In the genomic region with DNA sequence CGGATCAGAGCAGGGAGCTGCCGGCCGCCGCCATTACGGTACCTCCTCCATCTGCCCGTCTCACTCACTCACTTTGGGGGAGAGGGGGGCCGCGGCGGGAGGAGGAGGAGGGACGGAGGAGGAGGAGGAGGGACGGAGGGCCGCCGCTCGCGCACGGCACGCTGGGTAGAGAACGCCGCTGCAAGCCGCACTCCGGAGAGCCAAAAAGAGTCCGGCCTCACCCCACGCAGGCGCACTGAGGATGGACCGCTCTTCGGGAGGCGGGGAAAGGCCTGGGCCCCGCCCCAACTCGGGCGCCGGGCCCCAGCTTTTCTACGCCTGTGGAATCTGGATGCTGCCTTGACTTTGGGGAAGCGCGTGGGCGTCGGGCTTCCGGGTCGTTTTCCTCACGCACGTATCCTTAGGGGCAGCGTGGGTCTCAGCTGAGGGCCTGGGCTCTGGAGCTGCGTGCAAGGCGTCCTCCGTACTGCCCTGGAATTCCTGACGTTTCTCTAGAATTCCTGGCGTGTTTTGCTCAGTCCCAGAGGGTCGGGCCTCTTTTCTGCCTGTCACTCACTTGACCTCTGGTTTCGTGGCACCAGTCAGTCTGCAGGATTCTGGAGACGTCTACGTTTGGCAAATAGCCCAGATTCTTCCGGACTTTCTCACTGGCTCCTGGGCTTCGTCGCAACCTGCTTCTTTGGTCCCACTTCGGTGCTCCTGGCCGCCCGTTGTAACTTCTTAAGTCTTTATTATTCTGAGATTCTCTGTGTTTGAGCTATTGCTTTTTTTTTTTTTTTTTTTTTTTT, we compare ENCODE assay signal across 8 mouse cellular contexts. TPM values are rescaled to one million over a fixed set of nuclear protein-coding genes. Genes with fewer than 3 reads are reported as not detected.
A peak's percentile ranks its signal among the peaks of the same experiment; 100 is the strongest.
DNase-seq lines count a peak whose midpoint lies in the region; ATAC-seq and TF ChIP-seq lines count a peak whose summit lies in the region.

Strn3 (minus strand) TSS at position 53 of the 788 bp plus-strand sequence.

- no peaks in the 10 kb centered on the region for H3K27me3 ChIP-seq in embryonic facial prominence, embryonic 15.5 days
- no peaks in the 10 kb centered on the region for H3K27me3 ChIP-seq in limb, embryonic 14.5 days (ENCODE audit: control insufficient read depth, insufficient read depth, low read length)
- H3K27me3 ChIP-seq in midbrain, postnatal 0 days (ENCODE audit: insufficient read depth, low read length): no peaks in the 10 kb centered on the region

- WGBS in bone marrow, adult 2 months: 0% methylated on average over 41 of the region's 56 CpGs
- WGBS in embryonic facial prominence, embryonic 15.5 days: under 1% methylated on average over 55 of the region's 56 CpGs
- under 1% methylated on average over 39 of the region's 56 CpGs for WGBS in limb, embryonic 14.5 days
- WGBS in midbrain, postnatal 0 days: under 1% methylated on average over 49 of the region's 56 CpGs

- peak; percentile 97 for DNase-seq in 416B (ENCODE audit: low read depth)
- DNase-seq in heart, adult 8-10 months (ENCODE audit: low spot score): peak; percentile 95
- DNase-seq in kidney, adult 9 months: peak; percentile 97
- DNase-seq in limb, embryonic 14.5 days (ENCODE audit: low spot score): peak; percentile 97
- DNase-seq in midbrain, postnatal 0 days (ENCODE audit: low spot score): peak; percentile 98
- DNase-seq in spleen, postnatal 14 days (ENCODE audit: low spot score in 2 of 2): peak; percentile 91 to 93

- no peaks in the 10 kb centered on the region for H3K9me3 ChIP-seq in embryonic facial prominence, embryonic 15.5 days (replicated peaks)
- no peaks in the 10 kb centered on the region for H3K9me3 ChIP-seq in limb, embryonic 14.5 days (ENCODE audit: control insufficient read depth, low read length)
- no peaks in the 10 kb centered on the region for H3K9me3 ChIP-seq in midbrain, postnatal 0 days (ENCODE audit: low read length)

- H3K4me1 ChIP-seq in bone marrow, adult 2 months (ENCODE audit: control insufficient read depth, insufficient read depth, low read length): peaks cover 3% of the 10 kb centered on the region; the same call in 1 of the 2 replicates
- H3K4me1 ChIP-seq in embryonic facial prominence, embryonic 15.5 days: peaks cover 6% of the 10 kb centered on the region
- peaks cover 9% of the 10 kb centered on the region for H3K4me1 ChIP-seq in limb, embryonic 14.5 days (ENCODE audit: control insufficient read depth, insufficient read depth, low read length)
- 0 out of 2 replicates have a peak, but pooled peaks cover 3% of the 10 kb centered on the region for H3K4me1 ChIP-seq in midbrain, postnatal 0 days (ENCODE audit: insufficient read depth, low read length)

- H3K4me3 ChIP-seq in bone marrow, adult 2 months (replicated peaks; ENCODE audit: control insufficient read depth, low read depth, low read length): peak within 1 kb of the TSS; percentile 86
- peak within 1 kb of the TSS; percentile 78 for H3K4me3 ChIP-seq in embryonic facial prominence, embryonic 15.5 days (replicated peaks)
- peak within 1 kb of the TSS; percentile 97 for H3K4me3 ChIP-seq in limb, embryonic 14.5 days (replicated peaks; ENCODE audit: low read length)
- peak within 1 kb of the TSS; percentile 81 for H3K4me3 ChIP-seq in midbrain, postnatal 0 days (ENCODE audit: low read depth, low read length)

- peak within 1 kb of the TSS; percentile 99 for H3K9ac ChIP-seq in embryonic facial prominence, embryonic 15.5 days
- peak within 1 kb of the TSS; percentile 100 for H3K9ac ChIP-seq in limb, embryonic 14.5 days (ENCODE audit: low read depth, low read length, severe bottlenecking)
- peak within 1 kb of the TSS; percentile 100 for H3K9ac ChIP-seq in midbrain, postnatal 0 days (replicated peaks; ENCODE audit: low read length, poor library complexity, severe bottlenecking)

- TF ChIP-seq CTCF in bone marrow, adult 2 months (IDR thresholded peaks at IDR 0.05; ENCODE audit: control insufficient read depth, insufficient read depth, low read length): no peak
- no peak for TF ChIP-seq CTCF in midbrain, postnatal 0 days (IDR thresholded peaks at IDR 0.05)

- peak; percentile 98 for ATAC-seq in embryonic facial prominence, embryonic 15.5 days (ENCODE audit: insufficient number of reproducible peaks, low FRiP score, low TSS enrichment, low read depth)
- peak; percentile 95 for ATAC-seq in limb, embryonic 14.5 days (ENCODE audit: low FRiP score, low read depth)
- peak; percentile 97 for ATAC-seq in midbrain, postnatal 0 days (ENCODE audit: low FRiP score)

- peak within 1 kb of the TSS; percentile 99 for H3K27ac ChIP-seq in bone marrow, adult 2 months (ENCODE audit: control insufficient read depth, insufficient read depth, low read depth, low read length, poor library complexity)
- H3K27ac ChIP-seq in embryonic facial prominence, embryonic 15.5 days (replicated peaks): peak within 1 kb of the TSS; percentile 100
- peak within 1 kb of the TSS; percentile 100 for H3K27ac ChIP-seq in limb, embryonic 14.5 days (replicated peaks; ENCODE audit: low read depth, low read length)
- peak within 1 kb of the TSS; percentile 100 for H3K27ac ChIP-seq in midbrain, postnatal 0 days (ENCODE audit: low read depth, low read length)

- peak; percentile 88 for TF ChIP-seq POLR2A in bone marrow, adult 2 months (IDR thresholded peaks at IDR 0.05; ENCODE audit: borderline replicate concordance, control insufficient read depth, low read depth, low read length)
- peak; percentile 83; the same call in 1 of the 2 replicates for TF ChIP-seq POLR2A in limb, embryonic 14.5 days (IDR thresholded peaks at IDR 0.05; ENCODE audit: borderline replicate concordance, extremely low read depth, insufficient read depth, insufficient read length)

- H3K36me3 ChIP-seq in embryonic facial prominence, embryonic 15.5 days: no peaks in the 10 kb centered on the region
- no peaks in the 10 kb centered on the region for H3K36me3 ChIP-seq in limb, embryonic 14.5 days (ENCODE audit: control insufficient read depth, insufficient read depth, low read length)
- no peaks in the 10 kb centered on the region for H3K36me3 ChIP-seq in midbrain, postnatal 0 days (ENCODE audit: insufficient read depth, low read length)

- peak within 1 kb of the TSS; percentile 61 for H3K4me2 ChIP-seq in embryonic facial prominence, embryonic 15.5 days (replicated peaks)
- H3K4me2 ChIP-seq in limb, embryonic 14.5 days (replicated peaks; ENCODE audit: low read depth, low read length, severe bottlenecking): peak within 1 kb of the TSS; percentile 59
- peak within 1 kb of the TSS; percentile 55 for H3K4me2 ChIP-seq in midbrain, postnatal 0 days (ENCODE audit: low read depth, low read length, poor library complexity, severe bottlenecking)

RNA-seq across cellular contexts. Expression of gene Strn3, which starts in this region (rescaled TPM):
- polyA plus RNA-seq in bone marrow, adult 2 months (2011; ENCODE audit: insufficient read depth, insufficient read length, low replicate concordance, missing spikeins): 13.7 and 19.4 TPM in 2 replicates
- 49.7 and 53.3 TPM in 2 replicates for polyA plus RNA-seq in embryonic facial prominence, embryonic 15.5 days (2015; fragmentation: Nextera tagmentation; extraction: Ambion mirVana)
- total RNA-seq in heart, adult 8-10 months (2022): 100 to 1,000 TPM in 2 of 4 experiments, 10 to 100 TPM in 2; 96.2 to 109 (median 103) TPM
- polyA plus RNA-seq in limb, embryonic 14.5 days (2012; rRNA removed): 61.0 and 67.4 TPM in 2 replicates
- polyA plus RNA-seq in limb, embryonic 14.5 days (2014; fragmentation: Nextera tagmentation; extraction: Ambion mirVana): 73.3 and 75.3 TPM in 2 replicates
- total RNA-seq in midbrain, postnatal 0 days (2014; rRNA removed): 57.0 and 70.7 TPM in 2 replicates
- 24.7 and 28.3 TPM in 2 replicates for polyA plus RNA-seq in midbrain, postnatal 0 days (2015; fragmentation: Nextera tagmentation; extraction: Ambion mirVana)

Comparison
In these comparisons a context has a peak if more than half of its experiments do, and no peak if none do; other contexts are left out.
1. Peak in every context shown above with its lines: DNase-seq, ATAC-seq, H3K4me3 ChIP-seq and H3K27ac ChIP-seq.